ENCODE assay signal across 8 mouse cellular contexts in genomic region chr1:86358229-86358905, GRCm38 (mm10). TPM values are rescaled to one million over a fixed set of nuclear protein-coding genes. Genes with fewer than 3 reads are reported as not detected.
DNase-seq lines count a peak whose midpoint lies in the region; ATAC-seq and TF ChIP-seq lines count a peak whose summit lies in the region.

No protein-coding gene starts in this region.

- H3K4me2 ChIP-seq in embryonic facial prominence, embryonic 13.5 days, result peak overlapping the region; percentile 86
- peak overlapping the region; percentile 86 for H3K4me2 ChIP-seq in hindbrain, postnatal 0 days (ENCODE audit: low read depth, low read length)
- H3K4me2 ChIP-seq in myocyte (ENCODE audit: low read depth), result peak overlapping the region; percentile 92

- H3K9ac ChIP-seq in embryonic facial prominence, embryonic 13.5 days, result peak overlapping the region; percentile 94
- H3K9ac ChIP-seq in hindbrain, postnatal 0 days (replicated peaks; ENCODE audit: low read length), result peak overlapping the region; percentile 91

- DNase-seq in layer of hippocampus, adult 2 months (ENCODE audit: low spot score in 2 of 2), result no peak
- DNase-seq in layer of hippocampus, adult 11-12 months (ENCODE audit: low spot score), result no peak
- no peak for DNase-seq in hindbrain, postnatal 0 days (ENCODE audit: low spot score)
- DNase-seq in spleen, postnatal 10 days (ENCODE audit: low spot score in 2 of 2), result no peak
- no peak for DNase-seq in left cerebral cortex, adult 11 months (ENCODE audit: low spot score)
- no peak for DNase-seq in embryo, embryonic 11 days

- under 1% methylated on average over 41 of the region's 41 CpGs for whole genome bisulfite sequencing in embryonic facial prominence, embryonic 13.5 days
- WGBS in hindbrain, postnatal 0 days, result under 1% methylated on average over 37 of the region's 41 CpGs

- TF ChIP-seq CTCF in layer of hippocampus, adult 2 months (conservative IDR thresholded peaks at IDR 0.05), result no peak
- TF ChIP-seq CTCF in hindbrain, postnatal 0 days (IDR thresholded peaks at IDR 0.05; ENCODE audit: low read depth), result no peak

- no peak for ATAC-seq in embryonic facial prominence, embryonic 13.5 days (ENCODE audit: insufficient number of reproducible peaks, insufficient read depth, low FRiP score, low TSS enrichment, low read depth)
- peak; percentile 60; the same call in 1 of the 2 replicates for ATAC-seq in hindbrain, postnatal 0 days

- H3K4me3 ChIP-seq in layer of hippocampus, adult 2 months, result peak overlapping the region; percentile 86
- peak overlapping the region; percentile 89 for H3K4me3 ChIP-seq in embryonic facial prominence, embryonic 13.5 days
- peak overlapping the region; percentile 79 for H3K4me3 ChIP-seq in hindbrain, postnatal 0 days (ENCODE audit: low read length)
- H3K4me3 ChIP-seq in myocyte, result peak overlapping the region; percentile 95

- H3K79me2 ChIP-seq in myocyte (ENCODE audit: control insufficient read depth, insufficient read depth), result peaks cover 38% of the 10 kb centered on the region

- peaks cover 22% of the 10 kb centered on the region for H3K4me1 ChIP-seq in embryonic facial prominence, embryonic 13.5 days
- H3K4me1 ChIP-seq in hindbrain, postnatal 0 days (ENCODE audit: insufficient read depth, low read length), result peaks cover 7% of the 10 kb centered on the region; the same call in 1 of the 2 replicates

- no peaks in the 10 kb centered on the region for H3K9me3 ChIP-seq in embryonic facial prominence, embryonic 13.5 days
- no peaks in the 10 kb centered on the region for H3K9me3 ChIP-seq in hindbrain, postnatal 0 days (ENCODE audit: low read length)

- H3K36me3 ChIP-seq in embryonic facial prominence, embryonic 13.5 days, result peaks cover 43% of the 10 kb centered on the region
- peaks cover 37% of the 10 kb centered on the region for H3K36me3 ChIP-seq in hindbrain, postnatal 0 days (ENCODE audit: insufficient read depth, low read length)
- peaks cover 42% of the 10 kb centered on the region for H3K36me3 ChIP-seq in myocyte (ENCODE audit: control insufficient read depth, insufficient read depth)

- H3ac ChIP-seq in myocyte (ENCODE audit: control insufficient read depth, insufficient read length), result peak overlapping the region; percentile 56

- TF ChIP-seq POLR2A in myocyte (IDR thresholded peaks at IDR 0.05; ENCODE audit: insufficient read length, low read depth), result no peak

- peak overlapping the region; percentile 99 for H3K27ac ChIP-seq in layer of hippocampus, adult 2 months
- H3K27ac ChIP-seq in embryonic facial prominence, embryonic 13.5 days, result peak overlapping the region; percentile 100
- H3K27ac ChIP-seq in hindbrain, postnatal 0 days, result peak overlapping the region; percentile 100

- no peaks in the 10 kb centered on the region for H3K27me3 ChIP-seq in embryonic facial prominence, embryonic 13.5 days
- no peaks in the 10 kb centered on the region for H3K27me3 ChIP-seq in hindbrain, postnatal 0 days (ENCODE audit: insufficient read depth, low read length)
- H3K27me3 ChIP-seq in myocyte (ENCODE audit: control insufficient read depth, insufficient read depth, insufficient read length), result no peaks in the 10 kb centered on the region

TF ChIP-seq in myocyte, 11 proteins besides CTCF, POLR2A, EP300 and RAD21:
- TF ChIP-seq MAX (IDR thresholded peaks at IDR 0.05; ENCODE audit: low read depth), result peak; percentile 62
- no peak for TF ChIP-seq CEBPB (IDR thresholded peaks at IDR 0.05; ENCODE audit: insufficient read depth, poor library complexity, severe bottlenecking)
- peak; percentile 54 for TF ChIP-seq USF1 (IDR thresholded peaks at IDR 0.05; ENCODE audit: low read depth)
TF ChIP-seq in myocyte: peak in this region for 2.

RNA-seq across cellular contexts. Expression of gene Ncl, which starts 0.8 kb away (rescaled TPM):
- total RNA-seq in layer of hippocampus, adult 2 months (2021), result 100 to 1,000 TPM; 140 to 145 TPM
- 390 and 452 TPM in 2 replicates for polyA plus RNA-seq in embryonic facial prominence, embryonic 13.5 days (2015; fragmentation: Nextera tagmentation; extraction: Ambion mirVana)
- total RNA-seq in hindbrain, postnatal 0 days (2014; rRNA removed), result 15.1 and 17.2 TPM in 2 replicates
- polyA plus RNA-seq in hindbrain, postnatal 0 days (2015; fragmentation: Nextera tagmentation; extraction: Ambion mirVana), result 203 and 213 TPM in 2 replicates
- polyA plus RNA-seq in myocyte (2012; fragmentation: generic; extraction: Trizol), result 131 TPM

RNA-seq across cellular contexts. Expression of gene B3gnt7, which starts 55.7 kb away (rescaled TPM):
- total RNA-seq in layer of hippocampus, adult 2 months (2021), result 1 to 10 TPM in 1 of 2 experiments, under 1 TPM in 1; 0.98 to 1.2 TPM
- 6.0 and 6.7 TPM in 2 replicates for polyA plus RNA-seq in embryonic facial prominence, embryonic 13.5 days (2015; fragmentation: Nextera tagmentation; extraction: Ambion mirVana)
- total RNA-seq in hindbrain, postnatal 0 days (2014; rRNA removed), result 12.6 and 14.1 TPM in 2 replicates
- polyA plus RNA-seq in hindbrain, postnatal 0 days (2015; fragmentation: Nextera tagmentation; extraction: Ambion mirVana), result 8.7 and 9.2 TPM in 2 replicates
- not detected for polyA plus RNA-seq in myocyte (2012; fragmentation: generic; extraction: Trizol)
